Mouse (Mus musculus) limb, embryonic 14.5 days (tissue): ENCODE data around the gene Slc12a5. TPM values are rescaled to one million over a fixed set of nuclear protein-coding genes. Genes with fewer than 3 reads are reported as not detected.

Experiments
- ATAC-seq: fragments of 200-750 bp; cut with Nextera tagmentation; 2 replicates; pipeline ENCODE4 v1.8.0; 2017; ENCODE audit warnings: low read depth, moderate number of reproducible peaks, moderate TSS enrichment; ENCODE audit not compliant: low FRiP score
- DNase-seq: peaks from one replicate; pipeline ENCODE4 v3.0.0-alpha.2; 2015; ENCODE audit warnings: low spot score
- H3K27ac ChIP-seq: fragments of 300-500 bp; sonication (generic); replicated peaks from 2 replicates; pipeline ENCODE4 v1.5.1; 2014; ENCODE audit warnings: low read depth, mild to moderate bottlenecking, low read length, moderate library complexity, mixed read lengths
- H3K27me3 ChIP-seq: fragments of 300-500 bp; sonication (generic); 2 replicates; pipeline ENCODE4 v1.6.1; 2014; ENCODE audit warnings: low read length, mixed read lengths; ENCODE audit not compliant: control insufficient read depth, insufficient read depth
- H3K36me3 ChIP-seq: fragments of 300-500 bp; sonication (generic); 2 replicates; pipeline ENCODE4 v1.6.1; 2014; ENCODE audit warnings: mild to moderate bottlenecking, low read length, moderate library complexity, mixed read lengths; ENCODE audit not compliant: control insufficient read depth, insufficient read depth
- H3K4me1 ChIP-seq: fragments of 300-500 bp; sonication (generic); 2 replicates; pipeline ENCODE4 v1.6.1; 2014; ENCODE audit warnings: antibody characterized with exemption, low read length, mixed read lengths; ENCODE audit not compliant: control insufficient read depth, insufficient read depth
- H3K4me2 ChIP-seq: fragments of 300-500 bp; sonication (generic); replicated peaks from 2 replicates; pipeline ENCODE4 v1.6.1; 2014; ENCODE audit warnings: low read depth, mild to moderate bottlenecking, low read length, moderate library complexity; ENCODE audit not compliant: severe bottlenecking
- H3K4me3 ChIP-seq: fragments of 300-500 bp; sonication (generic); replicated peaks from 2 replicates; pipeline ENCODE4 v1.5.1; 2014; ENCODE audit warnings: low read length
- H3K9ac ChIP-seq: fragments of 300-500 bp; sonication (generic); 2 replicates; pipeline ENCODE4 v1.6.1; 2014; ENCODE audit warnings: mild to moderate bottlenecking, low read depth, low read length, moderate library complexity; ENCODE audit not compliant: severe bottlenecking
- H3K9me3 ChIP-seq: fragments of 300-500 bp; sonication (generic); 2 replicates; pipeline ENCODE4 v1.6.1; 2016; ENCODE audit warnings: low read length; ENCODE audit not compliant: control insufficient read depth
- POLR2A ChIP-seq: fragments of 200-500 bp; IDR thresholded peaks from 2 replicates; pipeline ENCODE4 v1.8.0; 2012; ENCODE audit warnings: inconsistent platforms, mild to moderate bottlenecking, moderate library complexity, borderline replicate concordance; ENCODE audit not compliant: insufficient read depth, insufficient read length; ENCODE audit errors: extremely low read depth
- WGBS: fragments of 180-500 bp; shearing (Covaris S2); extraction: QIAGEN DNeasy Blood & Tissue Kit; methylation state at CpG from one replicate; pipeline ENCODE4 v1.1.7; 2014; 5-methylcytosine and 5-hydroxymethylcytosine counted together
- polyA plus RNA-seq, 2 experiments: library from polyadenylated mRNA; depleted of rRNA in 1 of 2; stranded (reverse) in 1 of 2; unstranded in 1 of 2; fragments of >200 nt; fragmentation: Nextera tagmentation in 1 of 2; extraction: Ambion mirVana in 1 of 2; gene quantifications; 2 replicates each; pipeline versions ENCODE4 v1.2.1 to v1.2.3; 2012 to 2014

Gene Slc12a5
- polyA plus RNA-seq, 2 experiments = 0.72 to 6.9 TPM

DNA sequence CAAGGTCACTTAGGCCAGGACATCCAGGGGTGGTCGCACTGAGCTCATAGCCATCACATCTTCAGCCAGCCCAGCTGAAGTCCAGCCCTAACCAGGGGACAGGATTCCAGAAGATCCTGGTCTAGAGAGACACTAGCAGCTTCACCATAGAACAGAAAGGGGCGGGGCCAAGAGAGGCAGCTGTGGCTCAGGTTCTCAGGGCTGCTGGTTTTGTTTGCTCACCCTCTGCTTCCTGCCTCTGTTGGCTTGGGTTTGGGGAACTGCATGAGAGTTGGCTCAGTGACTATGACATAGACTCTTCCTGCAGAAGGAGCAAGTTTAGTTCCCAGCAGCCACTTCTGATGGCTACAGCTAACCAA lies 47.2 kb upstream of the Slc12a5 start:
- WGBS = 96% methylated on average over 2 of the region's 2 CpGs
- Histone ChIP-seq H3K9ac (no peak overlapping the region), H3K27me3 (no peaks in the 10 kb centered on the region), H3K4me3 (no peak overlapping the region), H3K4me2 (no peak overlapping the region), H3K4me1 (peaks cover 23% of the 10 kb centered on the region), H3K27ac (no peak overlapping the region), H3K9me3 (no peaks in the 10 kb centered on the region), H3K36me3 (peaks cover 13% of the 10 kb centered on the region)
- no peak for DNase-seq
- no peak for ATAC-seq
- no peak for TF ChIP-seq POLR2A

GRCm38 (mm10) chr2:164916820-164917219 lies 43.8 kb upstream of the Slc12a5 start:
- no peak for ATAC-seq
- WGBS = 71% methylated on average over 5 of the region's 5 CpGs
- Histone ChIP-seq H3K4me3 (no peak overlapping the region), H3K4me1 (peaks cover 12% of the 10 kb centered on the region), H3K27ac (no peak overlapping the region), H3K9me3 (no peaks in the 10 kb centered on the region), H3K9ac (no peak overlapping the region), H3K36me3 (0 out of 2 replicates have a peak, but pooled peaks cover 2% of the 10 kb centered on the region), H3K27me3 (no peaks in the 10 kb centered on the region), H3K4me2 (no peak overlapping the region)
- TF ChIP-seq POLR2A = no peak
- no peak for DNase-seq

DNA sequence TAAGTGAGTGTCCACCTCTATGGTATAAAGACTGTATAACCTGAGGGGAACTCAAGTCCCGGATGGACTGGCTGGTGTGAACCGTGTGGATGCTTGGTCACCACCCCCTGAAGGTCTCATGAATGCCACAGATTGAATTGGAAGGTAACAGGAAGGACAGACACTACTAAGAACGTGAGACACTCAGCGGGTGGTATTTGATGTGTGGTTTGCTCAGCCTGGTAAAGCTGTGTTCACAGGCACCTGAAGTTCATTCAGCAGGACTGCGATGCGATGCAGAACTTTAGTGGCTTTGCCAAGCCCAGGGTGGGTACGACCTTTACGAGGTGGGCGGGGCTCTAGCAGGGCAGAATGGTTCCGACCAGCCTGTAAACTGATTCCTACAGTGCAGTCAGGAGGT lies 43.2 kb upstream of the Slc12a5 start:
- Histone ChIP-seq H3K9me3 (no peaks in the 10 kb centered on the region), H3K4me3 (no peak overlapping the region), H3K4me2 (no peak overlapping the region), H3K9ac (no peak overlapping the region), H3K36me3 (0 out of 2 replicates have a peak, but pooled peaks cover 2% of the 10 kb centered on the region), H3K27me3 (no peaks in the 10 kb centered on the region), H3K4me1 (peaks cover 9% of the 10 kb centered on the region), H3K27ac (no peak overlapping the region)
- no peak for TF ChIP-seq POLR2A
- DNase-seq = no peak
- no peak for ATAC-seq
- WGBS = 30% methylated on average over 10 of the region's 10 CpGs

DNA sequence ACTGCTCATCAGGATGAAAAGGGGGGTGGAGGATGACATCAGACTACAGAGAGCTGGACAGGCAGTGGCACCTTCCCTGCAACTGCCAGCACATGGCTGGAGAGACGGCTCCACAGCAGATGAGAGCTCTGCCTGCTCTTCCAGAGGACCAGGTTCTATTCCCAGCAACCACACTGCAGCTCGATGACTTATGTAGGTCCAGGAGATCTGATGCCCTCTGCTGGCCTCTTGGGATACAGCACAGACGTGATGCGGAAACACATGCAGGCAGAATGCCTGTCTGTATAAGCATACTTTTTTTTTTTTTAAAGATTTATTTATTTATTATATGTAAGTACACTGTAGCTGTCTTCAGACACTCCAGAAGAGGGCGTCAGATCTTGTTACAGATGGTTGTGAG lies 42.3 kb upstream of the Slc12a5 start:
- Histone ChIP-seq H3K9me3 (no peaks in the 10 kb centered on the region), H3K4me2 (no peak overlapping the region), H3K27ac (no peak overlapping the region), H3K9ac (no peak overlapping the region), H3K36me3 (0 out of 2 replicates have a peak, but pooled peaks cover 2% of the 10 kb centered on the region), H3K4me3 (no peak overlapping the region), H3K4me1 (peaks cover 8% of the 10 kb centered on the region; the same call in 1 of the 2 replicates), H3K27me3 (no peaks in the 10 kb centered on the region)
- TF ChIP-seq POLR2A = no peak
- DNase-seq (no peak), ATAC-seq (no peak)
- 72% methylated on average over 4 of the region's 5 CpGs for WGBS

DNA sequence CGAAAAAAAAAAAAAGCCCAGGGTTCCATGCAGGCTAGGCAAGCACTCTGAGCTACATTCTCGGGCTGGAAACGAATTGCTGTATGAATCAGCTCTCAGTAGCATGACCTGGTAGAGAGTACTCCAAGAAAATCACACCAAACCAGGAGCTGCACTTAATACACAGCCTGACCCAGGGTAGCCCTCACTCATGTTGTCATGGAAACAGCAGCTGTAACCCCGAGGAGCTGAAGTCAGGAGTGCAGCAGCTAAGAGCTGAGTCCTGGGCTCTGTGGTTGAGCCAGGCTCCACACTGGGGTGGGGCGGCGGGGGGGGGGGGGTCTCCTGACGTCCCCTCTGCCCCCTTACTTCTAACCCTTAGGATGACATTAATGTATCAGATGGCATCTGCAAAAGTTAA lies 38.6 kb upstream of the Slc12a5 start:
- H3K36me3 ChIP-seq = 0 out of 2 replicates have a peak, but pooled peaks cover 2% of the 10 kb centered on the region
- H3K9ac ChIP-seq = no peak overlapping the region

GRCm38 (mm10) chr2:164923291-164923690 lies 37.3 kb upstream of the Slc12a5 start:
- no peak for DNase-seq
- Histone ChIP-seq H3K4me1 (no peaks in the 10 kb centered on the region), H3K4me3 (no peak overlapping the region), H3K36me3 (0 out of 2 replicates have a peak, but pooled peaks cover 2% of the 10 kb centered on the region), H3K9ac (no peak overlapping the region), H3K27me3 (no peaks in the 10 kb centered on the region), H3K4me2 (no peak overlapping the region), H3K27ac (no peak overlapping the region), H3K9me3 (no peaks in the 10 kb centered on the region)
- WGBS = 79% methylated on average over 4 of the region's 4 CpGs
- ATAC-seq = no peak
- TF ChIP-seq POLR2A = no peak

More for the DNA sequence above, 38.6 kb upstream of the Slc12a5 start:
- no peak for ATAC-seq
- Histone ChIP-seq H3K4me3 (no peak overlapping the region), H3K4me1 (peaks cover 8% of the 10 kb centered on the region; the same call in 1 of the 2 replicates), H3K27me3 (no peaks in the 10 kb centered on the region), H3K4me2 (no peak overlapping the region), H3K9me3 (no peaks in the 10 kb centered on the region), H3K27ac (no peak overlapping the region)
- no peak for DNase-seq
- no peak for TF ChIP-seq POLR2A
- 54% methylated on average over 7 of the region's 7 CpGs for WGBS
